Mouse (Mus musculus): Measurements from ENCODE around the gene Abhd13. TPM values are rescaled to one million over a fixed set of nuclear protein-coding genes. Genes with fewer than 3 reads are reported as not detected.

The Abhd13 gene
- 1 to 10 TPM; 3.7 to 4.1 TPM for polyA plus RNA-seq (2017; shearing (Covaris generic))

- peak; percentile 69 for ATAC-seq
Measured at GRCm38 (mm10) chr8:9977573-9978314, at the start of gene Abhd13, which contains the start of gene Lig4. Gene Abhd13, plus strand, starts transcription at chr8:9977707. Gene Lig4, minus strand, starts transcription at chr8:9977686.

GRCm38 (mm10) chr8:9929746-9930445 is 47.6 kb upstream of the Abhd13 start:
- no peak for ATAC-seq

DNA sequence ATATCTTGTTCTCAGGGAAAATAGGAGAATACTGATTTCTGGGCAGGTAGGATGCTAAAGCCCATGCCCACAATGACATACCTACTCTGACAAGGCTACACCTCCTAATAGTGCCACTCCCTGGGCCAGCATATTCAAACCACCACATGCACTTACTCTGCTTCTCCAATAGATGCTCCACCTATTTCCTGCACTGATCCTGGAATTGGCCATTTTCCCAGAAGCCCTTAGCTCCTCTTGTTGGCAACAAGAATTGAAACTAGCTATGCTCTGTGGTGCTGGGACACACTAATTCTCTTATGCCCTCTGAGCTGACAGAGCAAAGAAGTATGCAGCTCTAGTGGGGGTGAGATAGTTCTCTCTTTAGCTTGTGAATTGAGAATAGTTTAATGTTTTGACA is 44.8 kb upstream of the Abhd13 start:
- no peak for ATAC-seq

DNA sequence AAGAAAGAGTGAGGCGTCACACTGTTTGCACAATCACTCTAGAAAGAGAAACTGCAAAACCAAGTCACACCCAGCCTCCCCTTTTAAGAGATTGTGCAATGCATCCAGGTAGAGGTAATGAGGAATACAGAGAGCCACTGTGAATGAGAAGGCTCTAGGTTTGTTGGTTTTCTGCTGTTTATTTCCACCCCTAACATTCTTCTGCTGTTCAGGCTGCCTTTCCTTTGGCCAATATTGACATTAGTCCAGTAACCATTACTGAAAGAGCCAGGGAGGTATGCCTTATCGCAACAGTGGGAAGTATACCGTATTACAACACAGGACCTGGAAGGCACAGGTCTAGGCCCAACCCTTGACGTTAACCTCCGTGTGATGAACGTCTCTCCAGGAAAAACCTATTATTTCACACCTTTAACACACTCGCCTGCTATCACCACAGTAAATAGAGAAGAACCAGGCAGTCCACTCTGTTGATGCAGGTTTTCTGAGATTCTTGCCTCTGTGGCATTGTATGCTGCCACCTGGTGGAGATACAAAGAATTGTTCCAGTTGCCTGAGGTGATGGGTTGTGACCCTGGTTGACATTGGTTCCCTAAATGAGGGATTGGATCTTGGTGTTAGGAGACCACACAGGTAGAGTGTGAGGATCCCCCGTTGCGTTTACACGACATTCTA is 42.5 kb upstream of the Abhd13 start:
- ATAC-seq, result no peak

- no peak for ATAC-seq
Measured at GRCm38 (mm10) chr8:9935574-9935973, 41.9 kb upstream of the Abhd13 start.

- no peak for ATAC-seq
Measured at GRCm38 (mm10) chr8:9949134-9949890, 28.2 kb upstream of the Abhd13 start.

- no peak for ATAC-seq
Measured at GRCm38 (mm10) chr8:9958338-9958737, 19.2 kb upstream of the Abhd13 start.

DNA sequence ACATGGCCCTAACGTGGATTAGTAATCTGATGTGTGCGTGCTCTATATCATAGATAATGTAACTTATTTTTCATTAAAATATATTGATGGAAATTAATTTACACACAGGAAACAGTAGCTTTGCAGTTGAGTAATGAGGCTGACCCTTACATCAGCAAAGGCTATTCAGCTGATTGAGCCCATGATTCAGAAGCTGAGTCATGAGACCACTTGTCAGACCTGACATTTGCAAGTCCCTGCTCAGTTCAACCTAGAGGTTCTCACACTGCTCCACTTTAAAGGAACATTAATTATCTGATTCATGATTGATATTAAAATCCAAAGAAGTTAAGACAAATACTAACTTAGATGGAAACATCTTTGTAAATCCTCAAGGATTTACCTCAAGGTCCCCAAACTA is 17.6 kb upstream of the Abhd13 start:
- ATAC-seq, result no peak

- no peak for ATAC-seq
Measured at GRCm38 (mm10) chr8:9971866-9972265, 5.6 kb upstream of the Abhd13 start.

GRCm38 (mm10) chr8:9975276-9975675 is 2.2 kb upstream of the Abhd13 start:
- no peak for ATAC-seq

- ATAC-seq, result peak; percentile 80
Measured at GRCm38 (mm10) chr8:9975898-9976611, 1.5 kb upstream of the Abhd13 start.

- no peak for ATAC-seq
Measured at GRCm38 (mm10) chr8:9977016-9977415, 491 bp upstream of the Abhd13 start.

DNA sequence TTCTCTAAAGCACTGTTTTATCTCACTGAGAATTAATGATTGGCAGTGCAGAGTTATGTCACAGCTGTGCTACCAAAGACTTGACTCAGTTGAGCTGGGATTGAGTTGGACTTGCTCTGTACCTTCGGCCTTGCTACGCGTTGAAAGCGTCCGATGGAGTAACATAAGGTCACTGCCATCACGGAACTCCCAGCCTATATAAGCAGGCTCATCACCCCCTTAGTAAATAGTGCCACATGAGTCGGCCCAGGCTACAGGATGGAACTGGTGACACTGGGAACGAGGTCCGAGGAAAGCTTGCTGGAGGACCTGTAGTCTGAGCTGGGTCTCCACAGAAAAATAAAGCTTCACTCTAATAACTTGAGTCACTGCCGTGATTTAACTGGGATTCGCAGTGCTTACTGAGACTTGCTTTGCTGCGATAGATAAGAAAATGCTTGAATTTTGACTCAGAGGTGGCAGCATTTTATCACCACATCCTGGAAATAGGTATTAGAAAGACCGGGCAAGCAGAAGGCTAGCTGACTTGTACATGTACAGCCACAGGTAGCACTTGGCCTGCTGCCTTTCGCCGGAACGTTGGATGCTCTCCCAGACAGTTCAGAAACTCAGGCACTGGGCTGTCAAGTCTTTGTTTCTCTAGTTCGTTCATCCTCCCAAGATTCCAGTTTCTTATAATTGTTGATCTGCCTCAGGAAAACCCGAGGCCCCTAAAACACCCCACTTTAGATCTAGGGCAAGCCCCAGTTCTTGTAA is 1.1 kb downstream of the Abhd13 start:
- no peak for ATAC-seq

- no peak for ATAC-seq
Measured at GRCm38 (mm10) chr8:9979746-9980145, 2.2 kb downstream of the Abhd13 start.

GRCm38 (mm10) chr8:9980188-9980587 is 2.7 kb downstream of the Abhd13 start:
- ATAC-seq, result no peak

GRCm38 (mm10) chr8:10004115-10004514 is 26.6 kb downstream of the Abhd13 start:
- no peak for ATAC-seq

DNA sequence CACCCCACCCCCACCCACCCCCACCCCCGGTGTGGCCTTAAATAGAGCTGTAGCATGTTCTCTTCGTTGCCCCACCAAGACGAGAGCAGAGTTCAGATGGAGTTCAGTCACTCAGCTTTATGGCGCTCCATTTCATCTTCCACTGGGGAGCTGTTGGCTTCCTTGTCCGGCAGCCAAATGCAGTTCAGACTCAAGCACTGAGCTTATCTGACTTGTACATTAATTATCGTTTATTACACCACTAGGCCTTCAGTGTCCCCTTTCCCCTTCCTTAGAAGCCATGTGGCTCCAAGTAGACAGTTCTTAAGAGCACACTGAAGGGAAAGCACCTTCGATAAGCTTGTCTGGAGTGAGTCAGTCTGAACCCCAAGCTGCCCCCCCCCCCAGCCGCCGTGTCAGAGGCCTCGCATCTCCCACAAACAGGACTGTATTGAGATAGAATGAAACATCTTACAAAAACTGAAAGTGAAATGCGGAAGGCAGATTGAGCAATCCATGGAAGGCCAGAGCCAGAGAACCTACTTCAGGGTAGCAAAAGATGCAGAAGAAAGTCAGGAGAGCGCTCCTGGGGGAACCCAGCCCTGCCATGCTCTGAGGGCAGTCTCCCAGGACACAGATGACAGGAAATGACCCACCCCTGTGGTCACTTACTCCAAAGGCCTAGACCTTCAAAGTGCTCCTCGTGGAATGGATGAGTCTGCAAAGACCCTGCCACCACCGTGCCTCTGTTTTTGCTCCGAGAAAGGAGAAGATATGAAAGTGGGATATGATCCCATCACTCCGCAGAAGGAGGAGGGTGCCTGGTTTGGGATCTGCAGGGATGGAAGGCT is 28.9 kb downstream of the Abhd13 start, which contains the start of gene Tnfsf13b:
TSS of gene Tnfsf13b (plus strand) at position 312 of the 830 bp plus-strand sequence.
- ATAC-seq, result peak; percentile 75

- peak; percentile 59 for ATAC-seq
Measured at GRCm38 (mm10) chr8:10006986-10007659, 29.6 kb downstream of the Abhd13 start.

- no peak for ATAC-seq
Measured at GRCm38 (mm10) chr8:10007660-10008028, 30.1 kb downstream of the Abhd13 start.

GRCm38 (mm10) chr8:10016252-10016651 is 38.7 kb downstream of the Abhd13 start:
- ATAC-seq, result no peak
